Mouse (Mus musculus): ENCODE results near the gene Map3k10.
A peak's percentile ranks its signal among the peaks of the same experiment; 100 is the strongest.
"Not testable (repeated sequence)": the region's sequence is repeated elsewhere in the genome, so short reads cannot be mapped to it uniquely, and the experiment has no call there.

Gene Map3k10

GRCm38 (mm10) chr7:27654607-27655276 is 19.7 kb downstream of the Map3k10 start:
- DNase-seq (ENCODE audit: low read depth, low spot score): no peak

- DNase-seq (ENCODE audit: low read depth, low spot score): no peak
Observed at GRCm38 (mm10) chr7:27653681-27654437, 20.5 kb downstream of the Map3k10 start, which contains the start of gene Ttc9b. Ttc9b (plus strand) TSS chr7:27653915.

- DNase-seq (ENCODE audit: low read depth, low spot score): peak; percentile 70
Observed at GRCm38 (mm10) chr7:27650949-27651348, 23.4 kb downstream of the Map3k10 start.

- DNase-seq (ENCODE audit: low read depth, low spot score): peak; percentile 62
Observed at GRCm38 (mm10) chr7:27649723-27650122, 24.7 kb downstream of the Map3k10 start.

- no peak for DNase-seq (ENCODE audit: low read depth, low spot score)
Observed at GRCm38 (mm10) chr7:27647281-27648002, 27.0 kb downstream of the Map3k10 start.

- no peak for DNase-seq (ENCODE audit: low read depth, low spot score)
Observed at GRCm38 (mm10) chr7:27646516-27646915, 27.9 kb downstream of the Map3k10 start.

- DNase-seq (ENCODE audit: low read depth, low spot score): no peak
Observed at GRCm38 (mm10) chr7:27644471-27644870, 29.9 kb downstream of the Map3k10 start.

- not testable (repeated sequence) for DNase-seq (ENCODE audit: low read depth, low spot score)
Observed at GRCm38 (mm10) chr7:27635094-27635493, 39.3 kb downstream of the Map3k10 start.

GRCm38 (mm10) chr7:27634691-27635090 is 39.7 kb downstream of the Map3k10 start:
- no peak for DNase-seq (ENCODE audit: low read depth, low spot score)

GRCm38 (mm10) chr7:27633166-27633565 is 41.2 kb downstream of the Map3k10 start:
- DNase-seq (ENCODE audit: low read depth, low spot score): no peak

GRCm38 (mm10) chr7:27631439-27631838 is 43.0 kb downstream of the Map3k10 start:
- no peak for DNase-seq (ENCODE audit: low read depth, low spot score)

- not testable (repeated sequence) for DNase-seq (ENCODE audit: low read depth, low spot score)
Observed at GRCm38 (mm10) chr7:27628816-27629215, 45.6 kb downstream of the Map3k10 start.

- DNase-seq (ENCODE audit: low read depth, low spot score): no peak
Observed at GRCm38 (mm10) chr7:27628190-27628589, 46.2 kb downstream of the Map3k10 start.

GRCm38 (mm10) chr7:27627707-27628106 is 46.7 kb downstream of the Map3k10 start:
- DNase-seq (ENCODE audit: low read depth, low spot score): no peak

- no peak for DNase-seq (ENCODE audit: low read depth, low spot score)
Observed at GRCm38 (mm10) chr7:27624967-27625366, 49.4 kb downstream of the Map3k10 start.

- peak; percentile 55 for DNase-seq (ENCODE audit: low read depth, low spot score)
Observed at GRCm38 (mm10) chr7:27622234-27622633, 52.2 kb downstream of the Map3k10 start.

GRCm38 (mm10) chr7:27621028-27621427 is 53.4 kb downstream of the Map3k10 start:
- no peak for DNase-seq (ENCODE audit: low read depth, low spot score)

GRCm38 (mm10) chr7:27613751-27614499 is 60.5 kb downstream of the Map3k10 start:
- no peak for DNase-seq (ENCODE audit: low read depth, low spot score)

- no peak for DNase-seq (ENCODE audit: low read depth, low spot score)
Observed at GRCm38 (mm10) chr7:27612940-27613339, 61.5 kb downstream of the Map3k10 start.

GRCm38 (mm10) chr7:27610871-27611270 is 63.5 kb downstream of the Map3k10 start:
- no peak for DNase-seq (ENCODE audit: low read depth, low spot score)

GRCm38 (mm10) chr7:27610370-27610769 is 64.0 kb downstream of the Map3k10 start:
- DNase-seq (ENCODE audit: low read depth, low spot score): no peak

- DNase-seq (ENCODE audit: low read depth, low spot score): no peak
Observed at GRCm38 (mm10) chr7:27609688-27610087, 64.7 kb downstream of the Map3k10 start.
